Mouse (Mus musculus) forebrain, embryonic 16.5 days (tissue): ENCODE data around the gene Cxcr3. TPM values are rescaled to one million over a fixed set of nuclear protein-coding genes. Genes with fewer than 3 reads are reported as not detected.

Experiments used
- ATAC-seq: fragments of 200-750 bp; cut with Nextera tagmentation; 2 replicates; pipeline ENCODE4 v1.8.0; 2017; ENCODE audit warnings: mild to moderate bottlenecking, moderate library complexity
- H3K27ac ChIP-seq: fragments of 300-500 bp; sonication (generic); 2 replicates; pipeline ENCODE4 v1.5.1; 2014; ENCODE audit warnings: low read length, control low read depth
- H3K27me3 ChIP-seq: fragments of 300-500 bp; sonication (generic); replicated peaks from 2 replicates; pipeline ENCODE4 v1.6.1; 2014; ENCODE audit warnings: low read length; ENCODE audit not compliant: control insufficient read depth, insufficient read depth
- H3K36me3 ChIP-seq: fragments of 300-500 bp; sonication (generic); 2 replicates; pipeline ENCODE4 v1.6.1; 2014; ENCODE audit not compliant: control insufficient read depth, insufficient read depth
- H3K4me1 ChIP-seq: fragments of 300-500 bp; sonication (generic); replicated peaks from 2 replicates; pipeline ENCODE4 v1.6.1; 2014; ENCODE audit warnings: low read length; ENCODE audit not compliant: control insufficient read depth, insufficient read depth
- H3K4me2 ChIP-seq: fragments of 300-500 bp; sonication (generic); 2 replicates; pipeline ENCODE4 v1.6.1; 2014; ENCODE audit warnings: mild to moderate bottlenecking, low read length, control low read depth
- H3K4me3 ChIP-seq: fragments of 300-500 bp; sonication (generic); replicated peaks from 2 replicates; pipeline ENCODE4 v1.5.1; 2014; ENCODE audit warnings: mild to moderate bottlenecking, low read length, control low read depth
- H3K9ac ChIP-seq: fragments of 300-500 bp; sonication (generic); replicated peaks from 2 replicates; pipeline ENCODE4 v1.6.1; 2014; ENCODE audit warnings: low read depth, low read length, control low read depth
- H3K9me3 ChIP-seq: fragments of 300-500 bp; sonication (generic); 2 replicates; pipeline ENCODE4 v1.6.1; 2016; ENCODE audit warnings: low read length; ENCODE audit not compliant: control insufficient read depth
- WGBS: fragments of 180-500 bp; shearing (Covaris S2); extraction: QIAGEN DNeasy Blood & Tissue Kit; methylation state at CpG from one replicate; pipeline ENCODE4 v1.1.7; 2014; 5-methylcytosine and 5-hydroxymethylcytosine counted together
- polyA plus RNA-seq: library from polyadenylated mRNA; unstranded; fragments of >200 nt; fragmentation: Nextera tagmentation; extraction: Ambion mirVana; gene quantifications from 2 replicates; pipeline ENCODE4 v1.2.1, GENCODE M21; 2015

Cxcr3 gene
- polyA plus RNA-seq, 1 experiment from 2014 or later, result not detected

- Histone ChIP-seq H3K9ac (no peak overlapping the region), H3K4me3 (no peak overlapping the region), H3K4me1 (no peaks in the 10 kb centered on the region), H3K27ac (peak overlapping the region; percentile 69), H3K27me3 (no peaks in the 10 kb centered on the region), H3K36me3 (no peaks in the 10 kb centered on the region), H3K4me2 (no peak overlapping the region), H3K9me3 (no peaks in the 10 kb centered on the region)
- 34% methylated on average over 6 of the region's 6 CpGs for WGBS
- peak; percentile 96 for ATAC-seq
Measured at GRCm38 (mm10) chrX:101740335-101741063, 6.4 kb upstream of the Cxcr3 start.

- Histone ChIP-seq H3K27me3 (no peaks in the 10 kb centered on the region), H3K27ac (no peak overlapping the region), H3K9me3 (no peaks in the 10 kb centered on the region), H3K9ac (no peak overlapping the region), H3K4me1 (no peaks in the 10 kb centered on the region), H3K4me2 (no peak overlapping the region), H3K36me3 (no peaks in the 10 kb centered on the region), H3K4me3 (no peak overlapping the region)
- ATAC-seq, result no peak
Measured at GRCm38 (mm10) chrX:101737201-101737600, 3.1 kb upstream of the Cxcr3 start.

- Histone ChIP-seq H3K9ac (no peak overlapping the region), H3K4me2 (no peak overlapping the region), H3K4me3 (no peak overlapping the region), H3K27ac (no peak overlapping the region), H3K4me1 (no peaks in the 10 kb centered on the region), H3K36me3 (no peaks in the 10 kb centered on the region), H3K27me3 (no peaks in the 10 kb centered on the region), H3K9me3 (no peaks in the 10 kb centered on the region)
- ATAC-seq, result no peak
- 73% methylated on average over 5 of the region's 5 CpGs for WGBS
Measured at GRCm38 (mm10) chrX:101734981-101735380, 912 bp upstream of the Cxcr3 start.

GRCm38 (mm10) chrX:101733288-101733687, 781 bp downstream of the Cxcr3 start:
- ATAC-seq, result no peak
- Histone ChIP-seq H3K27me3 (no peaks in the 10 kb centered on the region), H3K9ac (no peak overlapping the region), H3K27ac (no peak overlapping the region), H3K36me3 (no peaks in the 10 kb centered on the region), H3K4me1 (no peaks in the 10 kb centered on the region), H3K4me2 (no peak overlapping the region), H3K4me3 (no peak overlapping the region), H3K9me3 (no peaks in the 10 kb centered on the region)
- WGBS, result 95% methylated on average over 1 of the region's 3 CpGs

GRCm38 (mm10) chrX:101732644-101733043, 1.4 kb downstream of the Cxcr3 start:
- WGBS, result 80% methylated on average over 12 of the region's 12 CpGs
- no peak overlapping the region for H3K9ac ChIP-seq
- H3K4me3 ChIP-seq, result no peak overlapping the region
- no peaks in the 10 kb centered on the region for H3K36me3 ChIP-seq
- H3K4me1 ChIP-seq, result no peaks in the 10 kb centered on the region
- no peaks in the 10 kb centered on the region for H3K9me3 ChIP-seq
- H3K27me3 ChIP-seq, result no peaks in the 10 kb centered on the region
- no peak overlapping the region for H3K27ac ChIP-seq
- no peak overlapping the region for H3K4me2 ChIP-seq
- ATAC-seq, result no peak

DNA sequence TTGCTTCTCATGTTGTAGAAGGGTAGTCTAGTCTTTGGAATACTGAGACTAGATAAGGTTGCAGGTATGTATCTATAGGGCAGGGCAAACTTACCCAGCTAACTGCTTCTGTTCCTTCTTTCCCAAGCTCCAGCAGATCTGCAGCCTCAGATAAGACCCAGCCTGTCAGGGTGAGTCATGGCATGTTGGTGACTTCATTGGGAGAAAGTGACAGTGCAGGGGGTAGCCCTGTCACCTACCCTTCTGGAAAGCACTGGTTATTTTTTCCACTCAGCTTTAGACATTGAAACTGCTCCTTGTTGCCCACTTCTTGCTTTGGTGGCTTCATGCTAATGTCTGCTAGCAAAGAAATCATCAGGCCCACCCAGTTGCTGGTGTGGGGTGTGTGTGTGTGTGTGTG, 4.1 kb downstream of the Cxcr3 start:
- Histone ChIP-seq H3K9ac (no peak overlapping the region), H3K27ac (no peak overlapping the region), H3K4me3 (no peak overlapping the region), H3K27me3 (no peaks in the 10 kb centered on the region), H3K4me1 (no peaks in the 10 kb centered on the region), H3K36me3 (no peaks in the 10 kb centered on the region), H3K9me3 (no peaks in the 10 kb centered on the region), H3K4me2 (no peak overlapping the region)
- ATAC-seq, result no peak

- Histone ChIP-seq H3K27me3 (no peaks in the 10 kb centered on the region), H3K9me3 (no peaks in the 10 kb centered on the region), H3K4me1 (no peaks in the 10 kb centered on the region), H3K4me2 (no peak overlapping the region), H3K9ac (no peak overlapping the region), H3K36me3 (no peaks in the 10 kb centered on the region), H3K4me3 (no peak overlapping the region), H3K27ac (no peak overlapping the region)
- ATAC-seq, result no peak
- 68% methylated on average over 1 of the region's 1 CpGs for WGBS
Measured at GRCm38 (mm10) chrX:101720401-101720800, 13.7 kb downstream of the Cxcr3 start.

DNA sequence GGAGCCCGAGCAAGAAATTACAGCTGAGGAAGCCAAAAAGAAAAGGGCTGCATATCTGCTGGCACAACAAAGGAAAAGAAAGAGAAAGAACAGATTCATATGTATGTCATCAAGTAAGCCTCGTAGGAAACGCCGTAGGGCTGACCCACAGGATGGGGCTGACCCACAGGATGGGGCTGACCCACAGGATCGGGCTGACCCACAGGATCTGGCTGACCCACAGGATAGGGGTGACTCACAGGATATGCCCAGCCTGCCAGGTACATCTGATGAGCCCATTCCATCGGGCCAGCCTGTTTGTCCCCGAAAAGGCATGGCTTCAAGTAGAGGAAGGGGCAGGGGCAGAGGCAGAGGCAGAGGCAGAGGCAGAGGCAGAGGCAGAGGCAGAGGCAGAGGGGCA, 29.0 kb downstream of the Cxcr3 start:
- H3K27me3 ChIP-seq, result no peaks in the 10 kb centered on the region
- WGBS, result 87% methylated on average over 7 of the region's 7 CpGs
- H3K36me3 ChIP-seq, result no peaks in the 10 kb centered on the region
- no peak for ATAC-seq
- H3K9me3 ChIP-seq, result no peaks in the 10 kb centered on the region
- no peak overlapping the region for H3K4me3 ChIP-seq
- no peak overlapping the region for H3K4me2 ChIP-seq
- no peak overlapping the region for H3K9ac ChIP-seq
- H3K27ac ChIP-seq, result no peak overlapping the region
- no peaks in the 10 kb centered on the region for H3K4me1 ChIP-seq

DNA sequence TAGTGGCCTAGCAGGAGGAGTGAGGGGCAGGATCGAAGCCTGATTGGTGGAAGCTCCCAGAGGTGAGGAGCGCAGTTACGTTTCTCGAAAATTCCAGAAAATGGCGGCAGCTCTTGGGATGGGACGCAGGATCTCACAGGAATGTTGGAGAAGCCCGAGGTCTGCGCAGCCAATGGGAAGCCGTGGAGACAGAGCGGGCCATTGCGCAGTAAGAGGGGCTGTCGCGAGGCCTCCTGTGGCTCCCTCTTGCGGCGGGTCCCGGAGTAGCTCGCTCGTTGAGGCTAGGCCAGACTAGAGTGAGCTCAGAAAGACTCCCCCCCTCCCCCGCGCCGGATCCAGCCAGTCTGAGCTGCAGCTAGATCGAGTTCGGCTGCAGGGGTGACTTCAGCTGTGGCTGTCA, 35.8 kb downstream of the Cxcr3 start:
- Histone ChIP-seq H3K27me3 (no peaks in the 10 kb centered on the region), H3K36me3 (no peaks in the 10 kb centered on the region), H3K4me3 (no peak overlapping the region), H3K27ac (no peak overlapping the region), H3K4me2 (no peak overlapping the region), H3K9ac (no peak overlapping the region), H3K4me1 (no peaks in the 10 kb centered on the region), H3K9me3 (peaks cover 9% of the 10 kb centered on the region; the same call in 1 of the 2 replicates)
- WGBS, result 66% methylated on average over 23 of the region's 23 CpGs
- ATAC-seq, result no peak

GRCm38 (mm10) chrX:101697537-101697936, 36.5 kb downstream of the Cxcr3 start:
- Histone ChIP-seq H3K4me1 (no peaks in the 10 kb centered on the region), H3K27me3 (no peaks in the 10 kb centered on the region), H3K9me3 (peaks cover 9% of the 10 kb centered on the region; the same call in 1 of the 2 replicates), H3K36me3 (no peaks in the 10 kb centered on the region), H3K4me3 (no peak overlapping the region), H3K9ac (no peak overlapping the region), H3K4me2 (no peak overlapping the region), H3K27ac (no peak overlapping the region)
- no peak for ATAC-seq
- 76% methylated on average over 50 of the region's 54 CpGs for WGBS
